Mouse (Mus musculus) spleen, adult 2 months (tissue): ENCODE data around the gene 1700015F17Rik.

Experiments used
- CTCF ChIP-seq: fragments of 200-500 bp; IDR thresholded peaks from 2 replicates; pipeline ENCODE4 v1.5.1; 2011; ENCODE audit warnings: mild to moderate bottlenecking, inconsistent platforms; ENCODE audit not compliant: insufficient read depth, insufficient read length, insufficient replicate concordance; ENCODE audit errors: extremely low read depth
- POLR2A ChIP-seq: fragments of 200-500 bp; IDR thresholded peaks from 2 replicates; pipeline ENCODE4 v1.6.1; 2011; ENCODE audit warnings: low read depth, low read length, inconsistent platforms

DNA sequence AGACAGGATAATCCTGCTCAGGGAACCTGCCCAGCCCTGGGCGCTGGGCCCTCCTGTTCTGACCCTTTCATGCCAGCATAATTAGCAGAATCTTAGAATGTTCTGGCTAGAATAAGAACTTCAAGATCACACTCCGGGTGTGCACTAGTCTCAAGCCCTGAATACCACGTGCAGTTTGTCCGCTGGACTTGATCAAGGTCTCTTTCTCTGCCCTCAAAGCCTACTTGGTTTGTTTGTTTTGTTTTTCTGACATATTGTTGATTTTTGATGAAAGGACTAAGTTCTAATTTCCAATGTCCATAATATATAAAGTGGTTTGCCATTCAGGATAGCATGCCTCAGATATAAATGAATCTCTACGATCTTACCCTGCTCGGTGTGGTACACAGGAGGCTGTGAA, at the start of gene 1700015F17Rik:
- TF ChIP-seq POLR2A (no peak), CTCF (no peak)
